Mouse (Mus musculus): ENCODE data around the gene Pced1b. TPM values are rescaled to one million over a fixed set of nuclear protein-coding genes. Genes with fewer than 3 reads are reported as not detected.

The Pced1b gene
- total RNA-seq, 2 experiments from 2014 or later, result 7.1 to 8.8 TPM

DNA sequence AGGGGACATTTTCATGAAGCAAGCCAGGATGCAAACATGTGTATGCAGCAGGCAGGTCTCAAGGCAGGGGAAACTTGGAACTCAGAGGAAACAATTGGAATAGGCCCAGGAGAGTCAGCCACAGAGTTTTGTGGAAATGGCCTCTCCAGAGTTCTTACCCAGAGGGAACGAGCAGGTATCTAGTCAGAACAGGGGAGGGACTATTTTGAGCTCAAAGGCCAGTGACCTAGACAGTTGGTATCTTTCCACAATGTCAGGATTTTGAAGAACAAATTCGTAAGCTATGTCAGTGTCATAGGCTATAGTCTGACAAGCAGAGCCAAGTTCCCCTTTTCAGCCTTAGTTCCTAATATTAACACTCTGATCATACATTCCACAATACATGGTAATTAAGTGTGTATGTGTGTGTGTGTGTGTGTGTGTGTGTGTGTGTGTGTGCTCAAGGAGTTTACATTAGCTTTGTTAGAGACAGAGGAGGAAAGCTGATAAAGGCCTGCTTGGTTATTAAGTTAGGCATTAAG lies 168.6 kb downstream of the Pced1b start:
- ATAC-seq (replicated peaks; ENCODE audit: low FRiP score, poor library complexity, severe bottlenecking), result no peak

DNA sequence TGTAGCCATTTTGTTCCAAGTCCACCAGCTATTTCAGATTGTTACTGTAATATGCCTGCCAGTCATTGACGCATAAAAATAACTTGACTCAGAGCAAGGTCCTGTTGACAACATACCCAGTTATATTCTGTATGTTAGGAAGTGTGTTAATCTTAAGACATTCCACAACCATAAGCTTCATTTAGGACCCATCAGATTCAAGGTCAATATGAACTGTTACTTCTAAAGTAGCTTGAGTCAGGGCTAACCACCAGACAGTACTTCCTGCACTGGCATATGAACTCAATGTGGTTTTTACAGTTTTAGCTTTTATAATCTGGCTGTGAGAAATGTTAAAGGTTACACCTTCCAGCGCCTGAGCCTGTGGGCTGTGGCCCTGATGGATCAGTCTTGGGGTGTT lies 173.4 kb downstream of the Pced1b start:
- no peak for ATAC-seq (replicated peaks; ENCODE audit: low FRiP score, poor library complexity, severe bottlenecking)

DNA sequence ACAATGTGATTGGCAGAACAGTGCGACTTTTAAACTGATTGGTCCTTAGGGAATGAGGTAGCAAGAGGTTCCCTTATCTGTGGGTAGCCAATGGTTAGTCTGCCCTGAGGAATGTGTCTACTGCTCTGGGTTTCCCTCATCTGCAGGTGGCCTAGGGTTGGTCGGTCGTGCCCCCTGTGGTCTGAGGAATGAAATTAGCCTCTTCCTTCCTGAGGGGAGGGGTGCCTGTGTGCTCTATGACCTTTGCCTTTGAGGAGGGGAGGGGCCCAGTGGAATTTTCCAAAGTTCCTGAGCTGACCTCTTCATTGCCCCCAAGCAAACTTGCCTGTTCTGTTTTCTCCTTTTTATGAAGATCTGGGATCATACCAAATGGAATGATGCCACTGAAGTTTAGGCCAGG lies 174.6 kb downstream of the Pced1b start:
- ATAC-seq (replicated peaks; ENCODE audit: low FRiP score, poor library complexity, severe bottlenecking), result no peak

DNA sequence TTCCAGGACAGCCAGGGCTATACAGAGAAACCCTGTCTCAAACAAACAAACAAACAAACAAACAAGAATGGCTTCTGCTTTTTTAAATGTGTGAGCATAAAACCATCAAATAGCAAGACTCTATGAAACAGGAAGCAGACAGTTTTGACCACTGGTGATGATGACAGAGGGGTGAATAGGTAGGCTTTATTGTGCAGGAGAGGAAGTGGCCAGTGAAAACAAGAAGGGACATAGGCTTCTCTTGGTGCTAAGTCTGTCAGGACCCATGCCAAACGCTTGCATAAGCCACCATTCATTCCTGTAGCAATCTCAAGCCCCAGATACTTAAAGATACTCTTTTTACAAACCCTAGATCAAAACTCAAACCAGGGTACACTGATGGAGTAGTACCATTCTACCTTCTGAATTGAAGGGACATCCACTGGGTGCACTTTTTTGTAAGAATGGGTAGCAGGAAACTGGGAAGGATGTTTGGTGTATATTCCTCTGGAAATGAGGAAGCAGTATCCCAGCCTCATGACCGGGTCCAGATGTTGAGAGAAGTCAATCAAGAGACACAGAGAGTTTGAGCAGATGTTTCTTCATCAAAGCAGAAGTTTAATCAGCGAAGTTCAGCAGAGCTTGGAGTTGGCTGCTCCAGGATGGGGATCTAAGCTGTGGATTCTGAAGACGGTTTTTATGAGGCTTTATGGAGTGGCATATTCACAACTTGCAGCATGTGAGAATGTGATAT lies 175.5 kb downstream of the Pced1b start:
- no peak for ATAC-seq (replicated peaks; ENCODE audit: low FRiP score, poor library complexity, severe bottlenecking)

DNA sequence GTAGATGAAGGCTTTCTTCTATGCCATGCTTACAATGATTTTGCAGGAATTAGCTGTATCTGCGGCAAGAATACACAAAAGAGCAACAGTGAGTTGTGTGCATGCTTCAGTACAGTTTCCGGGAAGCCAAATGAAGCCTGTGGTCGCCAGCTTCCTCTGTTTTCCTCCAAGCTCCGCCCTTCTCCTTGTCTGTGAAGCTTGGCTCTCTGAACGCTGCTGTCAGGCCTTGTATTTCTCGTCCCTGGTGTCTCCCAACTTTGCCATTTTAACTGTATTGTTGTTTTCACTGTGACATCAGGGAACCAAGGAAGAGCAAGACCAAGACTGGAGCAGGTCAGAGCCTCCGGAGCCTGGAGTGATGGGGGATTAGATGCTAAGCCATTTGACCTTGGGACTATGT lies 177.5 kb downstream of the Pced1b start:
- no peak for ATAC-seq (replicated peaks; ENCODE audit: low FRiP score, poor library complexity, severe bottlenecking)

DNA sequence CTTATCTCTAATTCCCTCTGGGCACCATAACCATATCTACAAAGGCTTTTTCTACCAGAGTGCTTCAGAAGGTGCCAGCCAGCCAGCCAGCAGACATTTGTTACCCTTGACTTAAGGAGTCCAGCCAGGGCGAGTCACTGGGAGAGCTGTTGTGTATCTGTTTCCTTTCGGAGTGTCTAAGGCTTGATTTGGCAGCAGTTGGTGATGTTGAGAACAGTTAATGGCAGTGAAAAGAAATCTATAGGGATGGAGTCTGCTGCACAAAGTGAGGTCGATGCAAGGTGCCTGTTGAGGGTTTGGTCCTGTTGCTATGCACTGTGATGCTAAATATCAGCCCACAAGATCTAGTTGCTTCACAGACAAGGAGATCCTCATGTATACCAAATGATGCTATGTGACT lies 178.1 kb downstream of the Pced1b start:
- no peak for ATAC-seq (replicated peaks; ENCODE audit: low FRiP score, poor library complexity, severe bottlenecking)

DNA sequence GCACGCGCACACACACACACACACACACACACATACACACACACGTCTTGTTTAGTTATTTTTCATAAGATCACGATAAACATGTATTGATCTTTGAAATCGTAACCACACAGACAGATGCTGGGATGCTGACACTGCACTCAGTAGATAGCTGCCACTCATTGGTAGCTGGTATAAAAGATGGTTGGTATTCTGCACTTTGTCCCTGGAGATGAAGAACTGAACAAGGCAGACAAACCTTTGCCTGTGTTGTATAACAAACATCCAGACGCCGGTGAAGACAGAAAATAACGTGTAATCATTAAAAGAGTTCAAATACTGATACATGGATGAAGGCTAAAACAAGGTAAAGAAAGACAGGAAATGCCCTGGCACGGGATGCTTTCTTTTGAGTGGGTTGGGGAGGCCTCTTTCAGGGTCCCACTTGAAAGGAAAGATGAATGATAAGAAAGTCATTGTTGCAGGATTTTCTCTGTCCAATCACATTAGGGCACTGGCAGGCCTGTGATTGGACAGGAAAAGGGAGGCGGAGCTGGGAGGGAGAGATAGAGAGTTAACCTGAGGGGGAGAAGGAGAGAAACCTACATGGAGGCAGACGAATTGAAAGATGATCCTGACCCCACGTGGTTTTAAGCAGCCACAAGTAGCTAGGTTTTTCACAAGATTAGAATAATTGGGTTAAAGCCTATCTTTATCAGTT lies 182.4 kb downstream of the Pced1b start:
- no peak for ATAC-seq (replicated peaks; ENCODE audit: low FRiP score, poor library complexity, severe bottlenecking)

DNA sequence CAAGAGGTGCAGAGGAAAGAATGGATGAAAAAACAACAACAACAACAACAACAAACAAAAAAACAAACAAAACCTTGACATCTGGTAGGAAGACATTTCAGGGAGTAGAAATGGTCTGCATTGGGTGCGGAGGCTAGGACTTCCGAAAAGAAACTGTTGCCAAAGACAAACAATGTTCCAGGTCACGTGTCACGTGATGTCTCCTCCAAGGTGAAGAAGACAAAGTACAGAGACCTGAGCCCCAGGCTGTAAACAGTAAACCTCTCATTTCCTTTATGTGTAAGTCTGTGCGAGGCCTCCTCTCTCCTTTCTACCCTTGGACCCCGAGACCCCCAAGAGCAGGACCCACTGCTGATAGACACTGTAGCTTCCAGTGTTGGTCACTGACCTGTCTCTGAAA lies 184.6 kb downstream of the Pced1b start:
- no peak for ATAC-seq (replicated peaks; ENCODE audit: low FRiP score, poor library complexity, severe bottlenecking)

DNA sequence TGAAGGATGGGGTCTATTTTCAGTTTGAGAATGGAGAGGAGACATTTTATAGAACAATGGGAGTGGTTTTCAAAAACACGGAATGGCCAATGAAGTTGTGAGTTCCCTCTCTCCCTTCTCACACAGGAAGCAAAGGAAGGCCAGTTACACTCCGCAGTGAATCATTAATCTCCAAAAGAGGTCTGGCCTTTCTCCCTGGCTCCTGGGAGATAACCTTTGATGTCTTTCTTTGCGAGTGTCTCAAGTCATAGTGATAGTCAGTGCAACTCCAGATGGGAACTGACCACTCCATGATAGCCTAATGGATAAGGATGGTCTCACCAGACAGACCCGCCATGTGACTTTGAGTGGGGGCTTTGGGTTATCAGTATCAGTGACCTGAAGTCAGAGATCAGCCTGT lies 185.3 kb downstream of the Pced1b start:
- ATAC-seq (replicated peaks; ENCODE audit: low FRiP score, poor library complexity, severe bottlenecking), result no peak

Other genes with a start within 250 kb of the Pced1b start
- gene Slc38a4, start 191.2 kb upstream of the Pced1b start, total RNA-seq (2015; ENCODE audit: low replicate concordance), result not detected in 2 replicates
- not detected in 2 replicates for gene Slc38a4, start 191.2 kb upstream of the Pced1b start, total RNA-seq (2017; ENCODE audit: low replicate concordance)
- gene Amigo2, start 180 bp downstream of the Pced1b start, total RNA-seq (2015; ENCODE audit: low replicate concordance), result not detected in 2 replicates
- 0.39 and 0.45 TPM in 2 replicates for gene Amigo2, start 180 bp downstream of the Pced1b start, total RNA-seq (2017; ENCODE audit: low replicate concordance)

Data from erythroid progenitor cell, adult 5-6 weeks (primary cell).